Mouse (Mus musculus): ENCODE measurements around the gene Tbx6. TPM values are rescaled to one million over a fixed set of nuclear protein-coding genes. Genes with fewer than 3 reads are reported as not detected.

The Tbx6 gene
- total RNA-seq (2021): under 1 TPM; 0.21 to 0.41 TPM

GRCm38 (mm10) chr7:126780971-126781635 is at the start of gene Tbx6:
TSS of gene Tbx6 (plus strand) at chr7:126781483.
- DNase-seq (ENCODE audit: extremely low spot score in 1 of 2, low spot score in 2 of 2): peak in 1 of 2 experiments; percentile 79
- intact Hi-C loops (cut with DNase I): no loop called here

GRCm38 (mm10) chr7:126736122-126736521 is 45.2 kb upstream of the Tbx6 start:
- intact Hi-C loops (cut with DNase I): no loop called here
- no peak for DNase-seq (ENCODE audit: extremely low spot score in 1 of 2, low spot score in 2 of 2)

- intact Hi-C loops (cut with DNase I): no loop called here
- peak in 1 of 2 experiments; percentile 60 for DNase-seq (ENCODE audit: extremely low spot score in 1 of 2, low spot score in 2 of 2)
Observed at GRCm38 (mm10) chr7:126739551-126739950, 41.7 kb upstream of the Tbx6 start.

DNA sequence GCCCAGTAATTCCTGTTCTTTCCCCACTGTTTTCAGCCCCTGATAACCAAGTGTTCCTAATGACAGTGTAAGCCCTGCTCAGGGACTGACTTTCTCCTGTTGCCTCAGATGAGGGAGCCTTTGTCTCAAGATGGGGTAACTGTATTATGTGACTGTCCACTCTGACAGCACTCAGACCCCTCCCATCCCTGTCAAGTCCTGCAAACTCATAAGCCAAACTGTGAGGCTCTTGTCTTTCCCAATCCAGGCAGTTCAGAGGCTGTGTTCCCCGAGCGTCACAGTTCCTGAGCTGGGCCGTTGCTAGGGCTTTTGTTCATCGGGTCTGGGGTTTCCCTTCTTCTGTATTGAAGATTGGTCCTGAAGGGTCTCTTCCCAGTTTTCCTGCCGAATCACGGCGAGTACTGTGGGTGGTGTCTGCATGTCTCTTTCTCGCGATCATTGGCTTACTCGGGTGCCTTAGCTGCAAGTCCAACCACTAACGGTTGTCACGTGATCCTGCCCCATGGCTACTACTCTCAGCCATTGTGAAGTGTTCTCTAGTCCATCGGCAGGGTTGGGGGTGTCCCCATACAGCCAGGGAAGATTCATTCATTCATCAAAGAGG is 41.0 kb upstream of the Tbx6 start:
- intact Hi-C loops (cut with DNase I): no loop called here
- DNase-seq (ENCODE audit: extremely low spot score in 1 of 2, low spot score in 2 of 2): no peak

DNA sequence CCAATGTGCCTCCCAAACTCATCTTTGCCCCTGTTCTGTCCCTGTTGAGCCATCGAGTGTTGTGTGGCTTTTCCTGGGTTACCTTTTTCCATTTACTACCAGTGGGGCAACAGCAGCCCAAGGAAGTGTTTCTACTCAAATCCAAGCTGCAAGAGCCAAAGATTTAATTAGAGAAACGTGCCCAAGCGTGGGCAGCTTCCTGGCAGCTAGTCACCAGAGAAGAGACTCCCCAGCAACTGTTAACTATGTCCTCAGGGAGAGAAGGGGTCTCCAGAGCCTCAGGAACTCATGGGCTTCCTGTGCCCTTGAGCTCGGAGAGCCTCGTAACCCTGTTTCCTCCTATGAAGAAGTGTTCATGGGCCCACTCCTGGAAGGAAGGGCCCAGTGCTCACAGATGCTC is 40.3 kb upstream of the Tbx6 start:
- intact Hi-C loops (cut with DNase I): no loop called here
- DNase-seq (ENCODE audit: extremely low spot score in 1 of 2, low spot score in 2 of 2): no peak

DNA sequence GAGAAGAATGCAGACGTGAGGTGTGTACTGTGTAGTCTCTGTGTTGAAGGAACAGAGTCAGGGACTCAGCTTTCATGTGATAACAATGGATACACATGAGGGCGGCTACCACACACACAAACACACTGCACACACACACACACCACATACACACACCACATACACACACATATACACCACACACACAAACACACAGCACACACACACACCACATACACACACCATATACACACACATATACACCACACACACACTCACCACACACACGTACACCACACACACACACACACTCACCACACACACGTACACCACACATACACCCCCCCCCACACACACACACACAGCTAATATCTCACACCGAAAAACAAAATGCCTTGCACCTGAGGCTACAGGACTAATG is 39.8 kb upstream of the Tbx6 start:
- intact Hi-C loops (cut with DNase I): no loop called here

DNA sequence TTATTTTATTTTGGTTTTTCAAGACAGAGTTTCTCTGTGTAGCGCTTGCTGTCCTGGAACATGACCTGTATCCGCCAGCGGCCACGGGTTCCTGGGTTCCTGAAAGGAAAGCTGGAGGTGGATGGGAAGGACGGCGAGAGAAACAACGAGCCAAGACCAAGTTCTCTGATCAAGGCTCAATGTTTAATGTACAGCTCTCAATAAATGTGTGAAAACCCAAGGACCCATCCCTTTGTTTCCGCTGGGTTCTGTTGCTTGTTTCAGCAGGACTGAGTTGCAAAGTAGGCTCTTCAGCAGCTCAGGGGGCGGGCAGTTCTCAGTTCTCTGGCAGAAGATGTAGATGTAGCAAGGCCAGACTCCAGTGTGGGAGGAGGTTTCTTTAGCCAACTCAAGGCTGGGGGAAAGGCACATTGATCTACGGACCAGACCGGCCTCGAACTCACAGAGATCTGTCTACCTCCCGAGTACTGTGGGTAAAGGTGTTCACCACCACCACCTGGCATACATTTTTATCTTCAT is 39.3 kb upstream of the Tbx6 start:
- intact Hi-C loops (cut with DNase I): no loop called here

More for the DNA sequence above, 39.8 kb upstream of the Tbx6 start:
- no peak for DNase-seq (ENCODE audit: extremely low spot score in 1 of 2, low spot score in 2 of 2)

GRCm38 (mm10) chr7:126746066-126746465 is 35.2 kb upstream of the Tbx6 start:
- DNase-seq (ENCODE audit: extremely low spot score in 1 of 2, low spot score in 2 of 2): no peak

More for the DNA sequence above, 39.3 kb upstream of the Tbx6 start:
- no peak for DNase-seq (ENCODE audit: extremely low spot score in 1 of 2, low spot score in 2 of 2)

DNA sequence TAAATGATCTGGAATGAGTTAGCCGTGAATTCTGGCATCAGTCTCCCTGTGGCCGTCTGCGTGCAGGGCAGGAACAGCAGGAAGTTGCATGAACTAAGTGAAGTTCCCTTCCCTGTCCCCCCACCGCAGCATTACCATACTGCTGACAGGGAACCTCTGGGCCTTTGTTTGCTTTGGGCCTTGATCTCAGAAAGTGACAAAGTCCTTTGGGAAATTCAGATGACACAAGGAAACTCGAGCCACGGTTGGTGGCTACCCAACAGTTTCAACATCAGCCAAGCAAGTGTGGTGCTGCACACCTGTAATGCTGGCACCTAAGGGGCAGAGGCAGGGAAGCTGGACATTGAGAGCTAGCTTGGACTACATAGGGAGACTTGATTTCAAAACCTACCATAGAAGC is 34.5 kb upstream of the Tbx6 start:
- intact Hi-C loops (cut with DNase I): no loop called here
- DNase-seq (ENCODE audit: extremely low spot score in 1 of 2, low spot score in 2 of 2): no peak

More at GRCm38 (mm10) chr7:126746066-126746465, 35.2 kb upstream of the Tbx6 start:
- intact Hi-C loops (cut with DNase I): no loop called here

DNA sequence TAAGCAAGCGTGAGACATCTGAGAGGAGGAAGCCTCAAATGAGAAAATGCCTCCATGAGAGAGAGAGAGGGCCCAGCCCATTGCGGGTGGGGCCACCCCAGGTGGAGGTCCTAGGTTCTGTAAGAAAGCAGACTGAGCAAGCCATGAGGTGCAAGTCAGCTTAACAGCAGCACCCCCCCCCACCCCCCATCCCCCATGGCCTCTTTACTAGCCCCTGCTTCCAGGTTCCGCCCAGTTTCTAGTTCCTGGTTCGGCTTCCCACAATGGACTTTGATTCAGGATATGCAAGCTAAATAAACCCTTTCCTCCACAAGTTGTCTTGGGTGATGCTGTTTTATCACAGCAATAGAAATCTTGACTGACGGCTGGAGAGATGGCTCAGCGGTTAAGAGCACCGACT is 32.5 kb upstream of the Tbx6 start:
- intact Hi-C loops (cut with DNase I): no loop called here
- no peak for DNase-seq (ENCODE audit: extremely low spot score in 1 of 2, low spot score in 2 of 2)

DNA sequence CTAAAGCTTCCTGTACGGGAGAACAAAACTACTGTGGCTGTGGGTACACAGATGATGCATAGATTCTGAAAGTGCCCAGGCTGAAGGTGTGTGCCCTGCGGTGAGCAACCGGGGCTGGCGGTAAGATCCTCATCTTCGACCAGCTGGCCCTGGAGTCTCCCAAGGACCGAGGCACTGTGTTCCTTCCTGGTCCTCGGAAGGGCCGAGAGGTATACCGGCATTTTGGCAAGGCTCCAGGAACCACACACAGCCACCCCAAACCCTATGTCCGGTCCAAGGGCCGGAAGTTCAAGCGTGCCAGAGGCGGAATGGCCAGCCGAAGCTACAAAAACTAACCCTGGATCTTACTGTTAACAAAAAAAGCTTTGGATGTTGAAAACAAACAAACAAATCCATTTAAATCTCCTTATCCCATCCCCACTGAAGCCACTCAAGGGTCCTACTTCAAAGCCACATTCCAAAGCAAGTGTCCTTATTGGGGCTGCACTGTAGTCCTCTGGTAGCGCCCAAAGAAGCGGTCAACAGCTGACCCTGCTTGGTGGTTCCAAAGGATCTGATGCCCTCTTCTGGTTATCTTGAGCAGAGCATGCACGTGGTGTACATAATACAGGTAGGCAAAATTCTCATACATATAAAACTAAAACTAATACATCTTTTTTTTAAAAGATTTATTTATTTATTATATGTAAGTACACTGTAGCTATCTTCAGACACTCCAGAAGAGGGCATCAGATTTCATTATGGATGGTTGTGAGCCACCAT is 31.5 kb upstream of the Tbx6 start:
- intact Hi-C loops (cut with DNase I): no loop called here
- DNase-seq (ENCODE audit: extremely low spot score in 1 of 2, low spot score in 2 of 2): no peak

- intact Hi-C loops (cut with DNase I): no loop called here
- DNase-seq (ENCODE audit: extremely low spot score in 1 of 2, low spot score in 2 of 2): peak in 1 of 2 experiments; percentile 84
Observed at GRCm38 (mm10) chr7:126754866-126755265, 26.4 kb upstream of the Tbx6 start.

- intact Hi-C loops (cut with DNase I): no loop called here
Observed at GRCm38 (mm10) chr7:126758539-126758938, 22.7 kb upstream of the Tbx6 start.

GRCm38 (mm10) chr7:126759050-126759671 is 22.1 kb upstream of the Tbx6 start, which contains the start of gene Mapk3:
TSS of gene Mapk3 (plus strand) at chr7:126759601.
- intact Hi-C loops (cut with DNase I): no loop called here

More at GRCm38 (mm10) chr7:126758539-126758938, 22.7 kb upstream of the Tbx6 start:
- no peak for DNase-seq (ENCODE audit: extremely low spot score in 1 of 2, low spot score in 2 of 2)

GRCm38 (mm10) chr7:126759672-126760390 is 21.5 kb upstream of the Tbx6 start:
- intact Hi-C loops (cut with DNase I): loop anchor here (5.0 kb wide), 1 partner anchor 58 kb away; no protein-coding TSS in a partner anchor
- no peak for DNase-seq (ENCODE audit: extremely low spot score in 1 of 2, low spot score in 2 of 2)

More at GRCm38 (mm10) chr7:126759050-126759671, 22.1 kb upstream of the Tbx6 start, which contains the start of gene Mapk3:
- peak; percentile 89 to 94 for DNase-seq (ENCODE audit: extremely low spot score in 1 of 2, low spot score in 2 of 2)

DNA sequence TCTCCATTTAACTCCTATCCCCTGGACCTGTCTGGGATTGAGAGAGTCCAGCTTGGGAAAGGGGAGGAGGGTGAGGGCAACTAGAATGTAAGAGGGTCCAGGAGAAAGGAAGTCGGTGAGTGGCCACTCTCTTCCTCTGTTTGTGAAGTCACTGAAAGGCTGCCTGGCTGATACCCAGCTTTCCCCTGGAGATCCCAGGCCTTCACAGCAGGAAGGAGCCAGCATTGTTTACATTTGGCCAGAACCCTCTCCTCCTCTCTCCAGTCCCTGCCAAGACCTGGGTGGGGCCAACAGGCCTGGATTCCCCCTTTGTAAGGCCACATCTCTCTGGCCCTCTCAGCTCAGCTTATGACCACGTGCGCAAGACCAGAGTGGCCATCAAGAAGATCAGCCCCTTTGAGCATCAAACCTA is 20.9 kb upstream of the Tbx6 start:
- intact Hi-C loops (cut with DNase I): loop anchor here (5.0 kb wide), 1 partner anchor 58 kb away; no protein-coding TSS in a partner anchor
- DNase-seq (ENCODE audit: extremely low spot score in 1 of 2, low spot score in 2 of 2): peak in 1 of 2 experiments; percentile 90

DNA sequence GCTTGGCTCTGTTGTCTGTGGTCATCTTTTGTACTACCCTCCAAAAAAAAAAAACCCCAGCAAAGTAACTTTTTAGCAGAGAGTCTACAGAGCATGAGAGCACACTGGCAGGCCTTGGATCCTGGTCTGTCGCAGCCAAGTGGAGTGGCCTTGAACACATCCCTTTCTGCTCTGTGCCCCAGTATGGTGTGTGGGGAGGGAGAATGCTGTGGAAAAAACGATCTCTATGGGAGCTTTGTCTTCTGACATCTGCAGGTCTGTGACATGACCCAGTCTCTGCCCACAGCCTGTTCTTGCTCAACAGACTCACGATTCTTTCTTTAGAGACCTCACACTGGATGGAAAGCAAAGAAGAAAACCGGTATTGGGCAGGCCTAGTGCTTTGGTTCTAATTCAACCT is 20.3 kb upstream of the Tbx6 start:
- DNase-seq (ENCODE audit: extremely low spot score in 1 of 2, low spot score in 2 of 2): no peak
- intact Hi-C loops (cut with DNase I): loop anchor here (5.0 kb wide), 1 partner anchor 59 kb away; no protein-coding TSS in a partner anchor

GRCm38 (mm10) chr7:126761529-126762067 is 19.7 kb upstream of the Tbx6 start:
- DNase-seq (ENCODE audit: extremely low spot score in 1 of 2, low spot score in 2 of 2): no peak
- intact Hi-C loops (cut with DNase I): loop anchor here (5.0 kb wide), 1 partner anchor 59 kb away; no protein-coding TSS in a partner anchor

Measured in left cerebral cortex, postnatal 10 days (tissue).